Mouse (Mus musculus): ENCODE results near the gene Ppp1r13b.
A peak's percentile ranks its signal among the peaks of the same experiment; 100 is the strongest.

The Ppp1r13b gene

DNA sequence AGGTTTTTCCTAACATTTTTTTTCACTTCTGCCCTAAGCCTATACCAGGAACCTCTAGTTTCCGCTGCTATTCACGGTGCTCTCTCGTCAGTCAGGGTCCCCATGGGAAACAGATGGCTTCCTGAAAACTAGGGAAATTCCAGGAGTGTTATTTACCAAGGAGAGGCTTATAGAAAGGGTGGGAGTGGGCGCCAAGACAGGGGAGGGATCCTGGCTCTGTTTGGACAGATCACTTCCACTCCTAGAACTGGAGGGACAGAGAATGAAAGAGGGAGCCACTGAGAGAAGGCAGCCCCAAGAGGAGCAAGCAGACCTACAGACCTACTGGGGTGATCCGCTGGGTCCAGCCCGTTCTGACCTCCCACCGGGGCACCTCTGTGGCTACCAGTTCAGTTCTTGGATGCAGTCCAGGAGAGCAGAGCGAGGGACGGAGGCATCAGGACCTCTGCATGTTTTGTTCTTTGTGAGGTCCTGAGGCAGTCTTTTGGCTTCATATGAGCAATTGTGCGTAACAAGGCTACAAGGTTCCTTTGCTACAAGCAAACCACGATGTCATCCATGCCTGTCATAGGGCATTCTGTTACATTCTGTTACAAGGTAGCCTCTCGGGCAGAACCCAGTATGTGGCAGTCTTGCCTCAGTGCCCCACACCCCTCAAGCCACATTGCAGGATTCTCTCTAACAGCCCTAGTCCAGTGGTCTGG, 8.8 kb upstream of the Ppp1r13b start:
- no peak for DNase-seq

DNA sequence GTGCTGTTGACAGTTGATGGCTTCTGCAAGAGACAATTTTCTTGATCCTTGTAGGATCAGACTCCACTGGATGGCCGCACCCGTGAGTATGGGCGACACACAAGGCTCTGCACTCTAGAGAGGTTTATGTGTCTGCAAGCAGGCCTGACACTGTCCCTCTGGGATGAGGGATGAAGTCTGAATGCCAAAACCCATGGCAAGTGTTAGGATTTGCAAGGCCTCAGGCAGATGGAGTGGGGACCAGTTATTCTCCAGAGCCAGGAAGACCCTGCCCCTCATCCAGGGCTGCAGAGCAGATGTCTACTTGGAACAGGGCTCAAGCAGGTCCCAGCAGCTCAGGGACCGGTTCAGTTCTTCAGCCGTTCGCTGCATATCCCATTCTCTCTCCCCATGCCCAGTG, 7.9 kb upstream of the Ppp1r13b start:
- DNase-seq: no peak

GRCm38 (mm10) chr12:111914031-111914430, 6.1 kb upstream of the Ppp1r13b start:
- DNase-seq: no peak

- no peak for DNase-seq
Observed at GRCm38 (mm10) chr12:111912802-111913201, 4.9 kb upstream of the Ppp1r13b start.

DNA sequence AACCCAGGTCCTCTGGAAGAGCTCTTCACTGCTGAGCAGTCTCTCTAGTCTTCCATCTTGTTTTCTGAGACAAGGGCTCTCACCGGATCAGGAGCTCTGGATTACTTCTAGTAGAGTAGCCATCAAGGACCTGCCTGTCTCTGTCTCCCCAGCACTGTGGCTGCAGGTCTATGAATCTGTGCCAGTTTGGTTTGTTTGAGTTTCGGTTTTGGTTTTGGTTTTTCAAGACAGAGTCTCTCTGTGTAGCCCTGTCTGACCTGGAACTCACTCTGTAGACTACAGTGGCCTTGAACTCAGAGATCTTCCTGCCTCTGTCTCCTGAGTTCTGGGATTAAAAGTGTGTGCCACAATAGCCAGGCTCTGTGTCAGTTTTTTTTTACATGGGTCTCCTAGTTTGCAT, 3.9 kb upstream of the Ppp1r13b start:
- no peak for DNase-seq

- DNase-seq: no peak
Observed at GRCm38 (mm10) chr12:111911171-111911760, 3.4 kb upstream of the Ppp1r13b start.

DNA sequence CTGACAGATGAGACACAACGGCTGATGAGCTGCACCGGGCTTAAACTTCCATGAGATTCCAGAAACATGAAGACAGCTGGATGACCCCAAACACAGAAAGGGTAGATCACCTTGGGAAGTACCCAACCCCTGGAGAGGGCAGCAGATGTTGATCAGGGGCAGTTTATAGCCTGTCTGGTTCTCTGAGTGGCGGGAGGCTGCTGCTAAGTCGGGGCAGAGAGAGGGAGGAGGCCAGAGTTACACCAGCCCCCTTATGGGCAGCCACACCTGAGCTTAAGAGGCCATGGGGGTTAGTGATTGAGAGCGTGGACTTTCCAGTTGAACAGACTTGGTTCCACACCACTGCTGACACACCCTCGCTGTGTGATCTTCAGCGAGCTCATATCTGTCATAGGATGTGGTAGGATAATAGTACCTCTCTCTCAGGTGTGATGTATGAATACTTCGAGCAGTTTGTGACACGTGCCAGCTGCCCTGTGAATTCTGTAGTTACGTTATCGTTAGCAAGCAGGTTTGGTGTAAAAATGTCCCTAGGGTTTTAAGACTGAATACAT, 1.2 kb upstream of the Ppp1r13b start:
- no peak for DNase-seq

DNA sequence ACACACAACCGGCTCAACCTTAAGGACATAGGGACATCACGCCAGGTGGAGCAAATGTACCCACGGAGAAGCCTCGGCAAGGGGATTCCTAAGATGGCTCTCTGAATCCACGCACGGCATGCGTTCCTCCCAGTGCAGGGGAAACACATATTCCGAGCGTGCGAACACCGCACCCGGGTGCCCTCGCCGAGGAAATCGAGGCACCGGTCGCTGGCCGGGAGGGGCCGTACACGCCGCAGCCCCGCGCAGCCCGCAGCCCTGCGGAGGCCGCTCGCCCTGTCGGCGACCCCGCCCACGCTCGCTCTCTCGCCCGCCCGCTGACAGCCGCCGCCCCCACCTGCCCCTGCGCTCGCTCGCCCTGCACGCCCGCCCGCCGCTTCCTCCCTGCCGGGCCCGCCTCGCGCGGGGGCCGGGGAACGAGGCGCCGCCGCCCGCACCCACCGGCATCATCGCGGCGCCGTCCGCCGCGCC, 454 bp downstream of the Ppp1r13b start:
- DNase-seq: peak; percentile 86 to 87

DNA sequence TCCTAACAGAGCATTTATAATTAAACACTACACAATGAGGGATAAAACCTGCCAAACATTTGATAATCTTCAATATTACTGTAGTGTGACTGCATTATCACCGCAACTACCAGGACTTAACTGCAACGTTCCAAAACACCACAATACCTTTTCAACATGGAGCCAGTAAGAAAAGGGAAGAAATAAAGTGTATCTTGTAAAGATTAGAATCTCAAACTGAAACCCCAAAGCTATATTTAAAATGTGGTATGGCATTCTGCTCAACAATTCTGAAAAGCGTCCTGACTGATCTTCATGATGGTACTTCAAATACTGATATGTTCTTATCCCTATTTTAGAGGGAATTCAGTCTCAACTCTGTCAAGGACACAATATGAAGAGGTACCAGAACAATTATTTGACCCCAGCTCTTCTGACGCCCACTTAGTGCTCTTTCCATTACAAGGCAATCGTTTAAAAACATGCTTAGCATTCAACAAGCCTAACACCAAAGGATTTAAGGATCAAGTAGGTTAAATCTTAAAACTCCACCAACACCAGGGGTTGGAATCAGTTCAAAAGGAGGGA, 1.5 kb downstream of the Ppp1r13b start:
- DNase-seq: no peak

DNA sequence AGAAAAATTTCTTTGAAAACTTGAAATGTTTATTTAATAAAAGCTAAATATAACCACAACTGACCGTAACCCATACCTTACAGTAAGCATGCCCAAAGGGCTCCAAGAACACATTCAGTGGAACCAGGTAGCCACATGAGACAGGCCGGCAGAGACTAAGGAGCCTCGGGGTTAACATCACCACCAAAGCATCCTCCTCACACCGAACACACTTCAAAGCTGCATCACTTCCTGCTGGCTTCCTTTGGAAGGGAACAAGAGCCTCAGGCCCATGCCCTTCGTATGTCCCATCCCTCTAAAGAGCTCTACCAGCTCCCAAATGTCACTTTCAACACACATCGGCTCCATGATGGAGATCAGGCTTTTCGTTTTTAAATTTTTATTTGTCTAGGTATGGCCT, 5.4 kb downstream of the Ppp1r13b start:
- no peak for DNase-seq

- no peak for DNase-seq
Observed at GRCm38 (mm10) chr12:111901105-111901875, 6.6 kb downstream of the Ppp1r13b start.

DNA sequence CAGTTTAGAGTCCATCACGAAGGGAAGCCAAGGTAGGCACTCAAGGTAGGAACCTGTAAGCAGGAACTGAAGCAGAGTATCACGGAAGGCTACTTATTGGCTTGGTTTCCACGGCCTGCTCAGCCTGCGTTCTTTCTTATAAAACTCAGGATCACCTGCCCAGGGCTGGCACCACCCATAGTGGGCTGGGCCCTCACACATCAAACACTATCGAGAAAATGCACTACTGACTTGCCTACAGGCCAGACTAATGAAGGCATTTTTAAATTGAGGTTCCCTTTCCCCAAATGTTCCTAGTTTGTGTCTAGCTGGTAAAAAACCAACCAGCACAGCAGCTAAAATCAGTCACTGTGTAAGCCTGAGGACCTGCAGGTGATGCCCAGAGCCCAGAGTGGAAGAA, 8.3 kb downstream of the Ppp1r13b start:
- DNase-seq: no peak

DNA sequence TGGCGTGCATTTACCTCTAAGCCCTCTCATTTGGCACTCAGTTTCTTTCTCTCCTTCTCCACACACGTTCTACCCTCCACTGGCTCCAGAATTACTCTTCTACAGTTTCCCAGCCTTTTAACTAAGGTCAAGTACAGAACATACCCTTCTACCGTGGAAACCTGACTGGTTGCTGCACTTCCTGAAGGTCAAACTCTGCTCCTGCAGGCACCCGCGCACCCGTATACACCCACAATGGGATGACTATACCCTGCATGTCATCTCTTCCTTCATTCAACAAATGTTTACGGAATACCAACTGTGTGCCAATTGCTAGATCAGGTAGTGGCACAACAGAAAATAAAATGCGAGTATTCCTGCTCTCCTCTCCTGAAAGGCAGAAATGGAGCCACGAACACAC, 9.2 kb downstream of the Ppp1r13b start:
- no peak for DNase-seq

GRCm38 (mm10) chr12:111896908-111897661, 10.8 kb downstream of the Ppp1r13b start:
- no peak for DNase-seq

DNA sequence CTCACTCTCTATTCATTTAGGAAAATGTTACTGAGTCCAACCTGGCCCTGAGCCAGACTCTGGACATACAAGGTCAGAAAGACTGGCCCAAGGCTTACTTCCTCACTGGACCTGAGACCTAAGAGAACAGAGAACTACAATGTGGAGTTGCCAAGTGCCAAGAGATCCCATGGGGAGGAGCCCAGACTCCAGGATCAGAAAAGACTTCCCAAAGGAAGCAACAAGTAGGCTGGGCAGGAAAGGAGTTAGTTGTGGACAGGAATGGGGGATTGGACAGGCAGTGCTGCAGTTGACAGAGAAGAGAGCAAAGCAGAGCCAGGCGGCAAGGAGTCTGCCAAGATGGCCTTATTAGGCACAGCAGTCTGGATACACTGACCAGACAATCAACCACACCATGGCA, 13.8 kb downstream of the Ppp1r13b start:
- DNase-seq: peak; percentile 51 to 59

GRCm38 (mm10) chr12:111892981-111893380, 14.9 kb downstream of the Ppp1r13b start:
- DNase-seq: no peak

GRCm38 (mm10) chr12:111891800-111892199, 16.1 kb downstream of the Ppp1r13b start:
- no peak for DNase-seq

DNA sequence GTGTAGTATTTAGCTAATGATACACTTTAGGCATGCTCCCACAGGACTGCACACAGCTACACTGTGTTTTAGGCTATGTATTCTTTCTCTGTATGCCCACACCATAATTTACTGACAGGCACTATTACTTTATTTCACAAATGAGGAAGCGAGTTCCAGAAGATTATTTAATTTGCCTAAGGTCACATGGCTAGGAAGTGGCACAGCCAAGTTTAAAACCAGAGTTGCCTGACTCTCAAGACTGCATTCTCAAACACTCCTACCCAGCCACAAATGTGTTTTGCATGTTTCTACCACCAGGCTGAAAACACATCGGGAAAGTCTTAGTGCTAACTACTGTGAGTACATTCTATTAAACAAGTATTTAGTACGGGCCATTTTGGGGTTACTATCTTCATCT, 18.7 kb downstream of the Ppp1r13b start:
- no peak for DNase-seq

DNA sequence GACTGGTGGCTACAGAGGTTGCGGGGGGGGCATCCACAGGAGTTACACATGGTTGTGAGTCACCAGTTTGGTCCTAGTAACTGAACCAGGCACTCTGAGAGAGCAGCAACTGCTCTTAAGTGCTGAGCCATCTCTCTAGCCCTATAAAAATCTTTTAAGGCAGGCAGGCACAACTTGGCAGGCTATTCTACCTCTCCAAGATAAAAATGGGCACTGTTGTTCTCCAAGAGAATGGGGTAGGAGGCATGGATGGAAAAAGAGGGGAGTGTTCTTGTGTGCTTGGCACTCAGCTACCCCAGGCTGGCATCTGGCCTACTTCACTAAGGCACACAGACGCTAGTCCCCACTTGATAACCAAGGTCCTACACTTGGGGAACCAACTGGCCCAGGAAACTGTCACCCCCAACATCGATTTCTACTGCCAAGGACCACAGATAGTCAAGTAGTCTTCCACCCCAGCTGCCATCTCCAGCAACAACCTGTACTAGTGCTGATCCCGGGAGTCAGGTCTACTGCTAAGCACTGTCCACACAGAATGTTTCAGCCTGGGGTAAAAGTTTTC, 19.5 kb downstream of the Ppp1r13b start:
- DNase-seq: no peak

DNA sequence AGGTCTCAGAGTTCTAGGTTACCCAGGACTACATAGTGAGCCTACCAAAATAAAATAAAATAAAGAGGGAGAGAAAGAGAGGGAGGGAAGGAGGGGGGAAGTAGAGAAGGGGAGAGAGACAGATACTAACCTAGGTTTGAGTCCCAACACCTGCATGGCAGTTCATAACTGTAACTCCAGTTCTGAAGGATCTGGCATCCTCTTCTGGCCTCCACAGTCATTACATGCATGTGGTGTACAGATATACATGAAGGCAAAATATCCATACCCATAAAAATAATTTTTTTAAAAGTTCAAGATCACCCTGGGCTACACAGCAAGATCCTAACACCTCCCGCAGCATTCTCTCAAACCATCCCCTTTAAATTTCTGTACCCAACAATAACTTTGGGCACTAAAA, 20.9 kb downstream of the Ppp1r13b start:
- no peak for DNase-seq

DNA sequence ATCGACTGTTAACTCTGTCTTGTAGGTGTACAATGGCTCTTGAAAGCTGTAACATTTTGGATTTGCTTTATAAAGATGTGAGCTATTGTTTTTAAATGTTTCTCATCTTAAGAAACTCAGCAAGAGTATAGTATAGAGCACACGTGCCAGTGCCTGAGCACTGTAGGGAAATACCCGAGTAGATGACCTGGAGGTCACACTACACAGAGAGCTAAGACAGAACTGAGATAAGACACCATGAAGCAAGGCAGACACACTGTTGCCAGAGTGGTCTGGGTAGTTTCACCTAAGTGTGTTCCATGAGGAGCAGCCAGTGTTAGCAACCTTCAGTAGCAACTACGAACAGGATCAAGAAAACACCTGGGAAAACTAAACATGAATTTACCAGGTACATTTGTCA, 25.1 kb downstream of the Ppp1r13b start:
- no peak for DNase-seq

DNA sequence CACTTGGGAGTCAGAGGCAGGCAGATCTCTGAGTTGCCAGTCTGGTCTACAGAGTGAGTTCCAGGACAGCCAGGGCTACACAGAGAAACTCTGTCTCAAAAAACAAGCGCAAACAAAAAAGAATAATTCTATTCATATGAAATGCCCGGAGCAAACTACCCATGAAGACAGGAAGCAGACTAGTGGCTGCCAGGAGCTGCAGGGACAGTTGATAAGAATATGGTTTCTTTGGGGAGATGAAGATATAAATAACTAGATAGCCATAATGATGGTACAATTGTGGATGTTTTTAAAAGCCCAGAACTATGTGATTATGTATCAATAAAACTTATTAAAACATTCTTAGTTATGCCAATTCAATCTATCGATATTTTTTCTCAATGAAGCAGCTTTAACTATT, 25.9 kb downstream of the Ppp1r13b start:
- DNase-seq: no peak

All from cerebellum, postnatal 25 days (tissue).